Mouse (Mus musculus): ENCODE results near the gene Antxr2.

DNA sequence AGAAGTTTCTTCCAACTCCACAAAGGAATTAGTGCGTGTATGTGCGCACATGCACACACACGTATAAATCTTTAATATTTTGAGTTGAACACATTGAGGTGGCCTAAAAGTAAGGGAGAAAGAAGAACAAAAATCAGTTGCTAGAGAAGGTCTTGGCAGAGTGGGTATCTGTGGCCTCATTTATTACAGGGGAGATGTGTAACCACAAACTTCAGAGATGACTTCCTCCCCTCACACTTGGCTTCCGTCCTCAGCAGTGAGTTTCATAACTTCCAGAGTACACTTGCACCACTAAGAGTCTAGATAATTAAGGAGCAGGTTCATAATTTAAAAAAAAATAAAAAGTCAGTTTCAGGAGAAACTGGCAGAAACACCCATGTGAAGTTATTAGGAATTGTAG, 84.6 kb downstream of the Antxr2 start:
- TF ChIP-seq MYOD1 (IDR thresholded peaks at IDR 0.05; ENCODE audit: control insufficient read depth in 1 of 3, insufficient read length in 2 of 3, low read depth in 2 of 3) (no peak), POLR2A (IDR thresholded peaks at IDR 0.05; ENCODE audit: insufficient read length, low read depth) (no peak), TCF12 (IDR thresholded peaks at IDR 0.05; ENCODE audit: insufficient read depth, poor library complexity, severe bottlenecking) (no peak), CEBPB (IDR thresholded peaks at IDR 0.05; ENCODE audit: insufficient read depth, poor library complexity, severe bottlenecking) (no peak), USF1 (IDR thresholded peaks at IDR 0.05; ENCODE audit: low read depth) (no peak), MAX (IDR thresholded peaks at IDR 0.05; ENCODE audit: low read depth) (no peak), E2F4 (IDR thresholded peaks at IDR 0.05; ENCODE audit: insufficient read depth) (no peak), REST (IDR thresholded peaks at IDR 0.05; ENCODE audit: insufficient read depth, insufficient read length) (no peak), POLR2AphosphoS2 (IDR thresholded peaks at IDR 0.05; ENCODE audit: insufficient read length, low read depth) (no peak)
